Mouse (Mus musculus) ES-CJ7 (cell line): ENCODE measurements at regions not wholly inside any gene's neighbourhood (a gene's known extent, or its start where the extent isn't known, plus 50 kb on each side); places are given as distances from the start of the nearest gene placed in this dataset.
"Not testable (repeated sequence)": the region's sequence is repeated elsewhere in the genome, so short reads cannot be mapped to it uniquely, and the experiment has no call there.

Source experiments
- DNase-seq: peaks from one replicate; pipeline ENCODE4 v3.0.0; 2011; ENCODE audit warnings: low read depth, low spot score

DNA sequence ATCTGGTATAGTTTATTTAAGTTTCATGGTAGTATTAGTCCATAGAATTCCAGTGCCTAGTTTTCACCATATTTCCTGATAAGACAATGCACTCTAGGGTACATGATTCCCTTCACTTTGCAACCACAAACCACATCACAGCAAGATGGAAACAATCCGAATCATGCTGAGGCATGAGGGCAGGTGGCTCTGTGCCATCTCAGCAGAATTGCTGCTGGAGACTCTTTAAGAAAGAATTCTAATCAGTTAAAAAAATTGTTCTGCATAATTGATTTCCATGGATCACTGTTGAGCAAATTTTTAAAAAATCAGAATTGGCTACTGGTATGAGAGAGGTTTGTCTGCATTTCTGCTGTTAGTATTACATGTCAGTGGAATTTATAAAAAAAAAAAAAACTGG, 1451.1 kb upstream of the Pcdh20 start:
- no peak for DNase-seq

DNA sequence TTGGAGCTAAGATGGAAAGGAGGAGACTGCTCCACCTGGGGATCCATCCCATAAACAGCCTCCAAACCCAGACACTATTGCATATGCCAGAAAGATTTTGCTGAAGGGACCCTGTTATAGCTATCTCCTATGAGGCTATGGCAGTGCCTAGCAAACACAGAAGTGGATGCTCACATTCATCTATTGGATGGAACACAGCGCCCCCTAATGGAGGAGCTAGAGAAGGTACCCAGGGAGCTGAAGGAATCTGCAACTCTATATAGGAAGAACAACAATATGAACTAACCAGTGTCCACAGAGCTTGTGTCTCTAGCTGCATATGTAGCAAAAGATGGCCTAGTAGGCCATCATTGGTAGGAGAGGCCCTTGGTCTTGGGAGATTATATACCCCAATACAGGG, 1449.4 kb upstream of the Pcdh20 start:
- peak; percentile 50 for DNase-seq

DNA sequence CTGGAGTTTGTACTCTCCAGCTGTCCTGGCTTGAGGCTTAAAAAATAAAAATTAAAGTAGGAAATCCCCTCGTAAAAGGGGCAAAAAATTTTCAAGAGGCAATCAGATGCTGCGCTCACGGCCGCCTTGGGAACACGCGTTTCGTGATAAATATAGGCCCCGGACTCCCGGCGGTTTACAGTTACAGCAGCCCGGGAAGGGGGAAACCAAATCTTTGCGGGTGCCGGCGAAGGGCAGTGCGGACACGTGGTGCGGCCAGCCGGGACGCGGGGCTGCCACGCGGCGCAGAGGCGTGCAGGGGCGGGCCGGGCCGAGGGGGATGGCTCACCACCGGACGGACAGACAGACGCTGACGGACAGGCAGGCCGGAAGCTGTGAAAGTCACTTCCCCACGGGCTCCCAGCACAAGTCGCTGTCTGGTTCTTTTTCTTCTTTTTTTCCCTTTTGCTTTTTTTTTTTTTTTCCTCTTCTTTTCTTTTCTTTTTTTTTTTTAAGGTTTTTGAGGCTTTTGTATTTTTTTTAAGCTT, 1427.6 kb upstream of the Pcdh20 start:
- not testable (repeated sequence) for DNase-seq

DNA sequence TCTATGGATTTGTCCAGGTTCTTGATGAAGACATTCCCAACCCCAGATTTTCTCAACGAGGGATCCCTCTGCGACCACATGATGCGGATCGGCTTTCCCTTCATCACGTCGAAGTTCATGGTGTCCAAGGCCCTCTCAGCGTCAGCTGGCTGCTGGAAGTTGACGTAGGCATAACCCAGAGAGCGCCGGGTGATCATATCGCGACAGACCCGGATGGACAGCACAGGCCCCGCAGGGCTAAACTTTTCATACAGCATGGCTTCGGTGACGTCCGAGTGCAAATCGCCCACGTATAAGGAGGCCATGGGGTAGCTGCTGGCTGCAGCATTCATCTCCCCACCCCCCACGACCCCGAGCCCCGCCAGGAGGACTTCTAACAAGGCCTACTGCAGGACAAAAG, 1426.9 kb upstream of the Pcdh20 start:
- not testable (repeated sequence) for DNase-seq

DNA sequence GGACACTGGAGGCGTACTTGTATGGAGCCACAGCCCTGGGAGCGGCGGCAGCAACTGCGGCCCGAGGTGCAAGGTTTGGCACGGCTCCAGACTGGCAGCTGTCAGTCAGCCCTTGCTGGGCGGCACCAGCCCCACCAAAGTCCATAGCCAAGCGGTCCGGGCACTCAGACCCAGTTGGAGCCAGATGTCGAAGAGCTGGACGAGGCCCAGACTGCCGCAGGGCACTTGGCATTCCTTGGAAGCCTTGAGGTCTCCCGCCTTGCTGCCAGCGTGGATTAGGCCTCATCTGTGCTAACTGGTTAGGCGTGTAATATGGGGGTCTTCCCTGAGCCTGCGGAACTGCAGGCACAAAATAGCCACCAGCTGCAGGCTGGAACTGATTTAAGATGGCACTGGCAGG, 1425.7 kb upstream of the Pcdh20 start:
- peak; percentile 14 for DNase-seq
